Mouse (Mus musculus): ENCODE measurements around the gene Rhbdd1.

Gene Rhbdd1

DNA sequence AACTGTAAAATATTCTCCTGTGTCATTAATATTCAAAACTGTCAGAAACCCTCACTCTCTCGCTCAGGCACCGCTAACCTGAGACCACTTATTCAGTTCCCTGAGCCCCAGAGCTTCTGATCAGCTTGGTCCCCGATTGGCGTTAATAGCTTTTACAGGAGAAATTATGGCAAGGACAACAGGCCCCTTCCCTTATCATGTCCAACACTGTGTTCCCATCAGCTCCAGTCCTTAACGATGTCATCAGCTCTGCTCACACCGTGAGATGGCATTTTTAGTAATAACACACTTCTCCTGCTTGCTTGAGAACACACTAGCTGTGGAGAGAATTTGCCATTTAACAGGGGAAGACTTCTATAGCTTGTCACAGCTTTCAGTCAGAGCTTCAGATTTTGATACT lies 48.2 kb downstream of the Rhbdd1 start:
- DNase-seq (ENCODE audit: low read depth): no peak

DNA sequence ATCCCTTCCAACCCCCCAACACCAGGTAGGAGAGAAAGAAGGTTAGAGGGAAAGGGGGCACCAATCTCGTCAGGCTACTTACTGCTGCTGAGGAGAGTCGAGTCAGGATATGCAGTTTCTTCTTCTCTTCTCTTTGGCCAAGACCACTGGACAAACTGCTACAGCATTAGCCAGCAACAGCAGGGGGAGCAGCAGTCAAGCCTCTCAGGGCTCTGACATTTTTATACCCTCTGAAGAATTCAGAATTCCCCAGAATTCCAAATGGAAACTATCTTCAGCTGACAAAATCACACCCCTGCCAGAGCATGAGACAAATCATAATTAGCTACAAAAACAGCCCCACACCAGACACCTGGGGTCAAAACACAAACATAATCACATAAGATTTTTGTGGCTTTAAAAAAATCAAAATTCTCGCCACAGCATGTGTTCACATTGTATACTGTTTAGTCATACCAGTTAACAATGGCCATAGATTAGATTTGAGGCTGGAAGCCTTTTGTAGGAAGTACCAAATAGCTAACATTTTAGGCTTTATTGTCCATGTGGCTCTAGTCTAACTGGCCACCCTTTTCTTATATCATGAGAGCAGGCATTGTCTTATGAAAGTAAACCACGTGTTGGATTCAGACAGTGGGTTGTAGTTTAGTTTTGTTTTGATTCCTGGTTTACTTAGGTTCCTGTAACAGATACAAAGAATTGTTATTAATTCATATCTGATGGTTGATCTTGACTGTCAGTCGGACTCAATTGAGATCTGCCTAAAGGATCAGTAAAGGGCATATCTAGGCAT lies 55.6 kb downstream of the Rhbdd1 start:
- no peak for DNase-seq (ENCODE audit: low read depth)

DNA sequence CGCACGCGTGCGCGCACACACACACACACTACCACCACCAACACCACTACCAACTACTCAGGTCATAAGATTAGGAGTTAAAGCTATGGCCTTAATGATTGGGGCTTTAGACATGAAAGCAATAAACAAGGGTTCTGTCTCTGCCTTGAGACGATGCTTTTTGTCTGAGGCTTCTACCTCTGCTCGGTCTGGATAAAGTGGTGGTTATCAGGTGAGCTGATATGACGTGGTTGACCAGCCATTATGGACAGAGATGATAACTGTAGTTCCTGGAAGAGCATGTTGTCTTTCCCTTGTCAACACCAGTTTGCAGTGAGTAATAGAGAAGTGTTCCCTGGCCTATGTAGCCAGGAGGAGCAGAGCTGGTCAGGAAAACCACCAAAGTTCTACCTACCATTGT lies 57.7 kb downstream of the Rhbdd1 start:
- DNase-seq (ENCODE audit: low read depth): no peak

GRCm38 (mm10) chr1:82374831-82375358 lies 58.6 kb downstream of the Rhbdd1 start:
- no peak for DNase-seq (ENCODE audit: low read depth)

GRCm38 (mm10) chr1:82375452-82375851 lies 59.2 kb downstream of the Rhbdd1 start:
- DNase-seq (ENCODE audit: low read depth): no peak

DNA sequence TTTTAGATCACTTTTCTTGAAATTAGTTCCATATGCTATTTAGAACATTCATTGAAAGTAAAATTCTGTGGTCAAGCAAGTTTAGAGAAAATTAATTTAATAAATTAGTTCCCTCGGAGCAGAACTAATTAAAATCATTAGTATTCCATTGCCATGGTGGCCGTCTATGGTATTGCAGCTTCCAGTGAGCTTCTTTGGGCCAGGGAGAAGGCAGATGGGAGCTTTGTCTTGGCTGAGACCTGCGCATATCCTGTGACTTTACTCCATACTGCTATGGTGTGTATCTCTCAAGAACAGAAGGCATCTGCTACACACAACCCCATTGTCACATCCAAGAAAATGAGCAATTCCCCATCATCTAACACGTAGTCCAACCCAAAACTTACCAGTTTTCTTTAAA lies 65.7 kb downstream of the Rhbdd1 start:
- DNase-seq (ENCODE audit: low read depth): no peak

GRCm38 (mm10) chr1:82384106-82384505 lies 67.9 kb downstream of the Rhbdd1 start:
- no peak for DNase-seq (ENCODE audit: low read depth)

DNA sequence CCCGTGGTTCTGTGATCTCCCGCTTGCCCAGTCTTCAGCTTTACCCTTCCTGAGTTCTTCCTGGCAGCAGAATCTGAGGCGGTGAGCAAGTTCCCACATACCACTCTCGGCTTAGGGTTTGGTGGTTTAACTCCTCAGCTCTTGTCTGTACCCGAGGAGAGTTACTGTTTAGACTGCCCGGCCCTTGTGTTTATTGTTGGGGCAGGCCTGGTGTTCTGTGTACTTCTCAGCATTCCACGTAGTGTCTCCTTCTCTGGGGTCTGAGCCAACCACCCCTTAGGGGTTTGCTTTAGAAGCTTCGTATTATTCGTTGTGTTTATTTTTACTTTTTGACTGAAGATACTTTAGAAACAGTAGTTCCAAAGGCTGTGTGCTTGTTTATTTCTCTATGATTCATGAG lies 68.8 kb downstream of the Rhbdd1 start:
- no peak for DNase-seq (ENCODE audit: low read depth)

DNA sequence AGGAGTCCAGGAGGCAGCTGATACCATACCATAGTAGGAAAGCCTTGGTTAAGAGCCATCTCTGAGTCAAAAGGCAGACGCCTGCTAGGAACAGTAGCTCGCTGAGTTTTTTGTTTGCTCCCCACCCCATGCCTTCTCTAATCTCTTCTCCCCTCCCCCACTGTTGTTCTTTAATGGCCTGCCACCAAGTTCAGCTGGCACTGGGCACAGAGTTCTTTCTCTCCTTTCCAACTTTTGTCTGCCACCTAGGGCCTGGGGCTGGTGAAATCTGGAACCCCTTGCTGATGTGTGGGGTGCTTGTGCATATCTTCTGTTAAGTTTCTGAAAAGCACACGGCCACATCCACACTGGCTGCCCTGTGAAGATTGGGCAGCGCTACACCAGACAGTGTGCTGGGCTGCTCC lies 69.6 kb downstream of the Rhbdd1 start:
- DNase-seq (ENCODE audit: low read depth): no peak

DNA sequence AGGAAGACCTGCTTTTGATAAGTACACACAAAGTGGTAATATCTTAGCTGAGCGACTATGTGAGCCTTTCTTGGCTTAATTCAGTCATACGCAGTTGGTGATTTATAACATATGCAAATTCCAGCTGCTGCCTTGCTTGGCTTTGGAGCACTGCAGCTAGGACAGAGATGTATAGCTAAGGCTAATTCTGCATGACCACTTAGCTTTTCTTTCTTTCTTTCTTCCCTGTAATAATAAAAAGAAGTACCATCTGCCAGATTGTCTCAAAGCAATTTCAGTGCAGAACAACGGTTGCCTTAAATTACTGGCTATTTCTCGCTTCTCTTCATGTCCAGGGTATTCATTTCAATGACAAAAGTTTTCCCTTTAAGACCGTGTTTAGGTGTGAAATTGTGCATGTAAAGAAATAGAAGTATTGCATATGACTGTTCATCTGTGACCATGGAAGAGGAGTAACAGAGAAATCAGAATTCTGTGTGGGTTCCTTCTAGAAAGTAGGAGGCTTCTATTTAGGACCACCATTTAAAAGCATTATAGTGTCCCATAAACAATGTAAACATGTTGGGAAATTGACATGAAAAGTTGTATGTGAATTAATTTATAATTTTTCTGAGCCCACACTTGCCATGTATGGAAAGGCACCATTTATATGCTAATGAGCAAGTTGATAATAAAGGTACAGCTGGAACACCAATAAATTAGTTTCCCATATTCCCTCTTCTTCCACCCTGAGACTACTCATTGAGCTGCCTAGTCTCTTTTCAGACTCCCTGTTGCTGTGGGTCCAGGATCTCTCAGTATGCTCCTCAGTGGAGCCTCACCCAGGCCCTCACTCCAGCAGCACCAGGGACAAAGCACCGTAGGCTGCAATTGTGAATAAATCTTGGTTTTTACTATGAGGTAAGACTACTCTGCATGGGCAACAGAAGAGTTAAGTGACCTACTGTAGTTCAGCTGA lies 70.8 kb downstream of the Rhbdd1 start:
- DNase-seq (ENCODE audit: low read depth): no peak

GRCm38 (mm10) chr1:82389371-82389770 lies 73.1 kb downstream of the Rhbdd1 start:
- DNase-seq (ENCODE audit: low read depth): no peak

DNA sequence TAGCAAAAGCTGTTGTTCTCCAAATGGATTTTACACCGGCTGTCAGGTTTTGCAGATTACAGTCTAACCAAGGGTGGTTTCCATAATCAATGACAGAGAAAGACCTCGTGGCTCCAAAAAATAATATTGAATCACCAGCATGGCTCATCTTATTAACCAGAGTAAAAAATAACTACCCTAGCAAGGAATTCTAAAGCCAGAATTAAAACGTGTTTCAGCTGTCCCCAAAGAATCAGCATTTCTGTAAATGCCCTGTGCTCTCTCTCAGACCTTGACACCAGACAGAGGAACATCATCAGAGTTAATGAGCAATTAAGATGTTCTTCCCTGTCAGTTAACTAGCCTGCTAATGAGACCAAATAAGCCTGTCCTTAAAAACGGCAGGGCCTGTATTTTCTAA lies 79.1 kb downstream of the Rhbdd1 start:
- DNase-seq (ENCODE audit: low read depth): no peak

DNA sequence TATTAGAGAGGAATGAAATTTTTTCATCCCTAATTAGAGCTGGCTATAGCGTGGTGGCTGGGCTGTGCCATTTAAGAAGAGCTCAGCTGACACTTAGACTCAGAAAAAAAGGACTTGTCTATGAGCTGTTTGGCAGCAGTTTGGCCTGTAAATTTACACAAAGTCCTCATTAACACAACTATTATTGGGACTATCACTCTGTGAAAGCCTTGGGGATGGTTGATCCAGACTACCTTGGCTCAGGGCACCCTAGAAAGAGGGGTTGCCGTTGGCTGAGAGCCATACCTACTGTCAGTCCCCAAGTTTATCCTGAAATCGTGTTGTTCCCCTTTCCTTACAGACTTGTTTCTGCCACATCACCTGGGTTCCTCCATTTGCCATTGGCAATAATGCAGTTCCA lies 91.5 kb downstream of the Rhbdd1 start:
- DNase-seq (ENCODE audit: low read depth): no peak

GRCm38 (mm10) chr1:82409271-82409670 lies 93.0 kb downstream of the Rhbdd1 start:
- no peak for DNase-seq (ENCODE audit: low read depth)

DNA sequence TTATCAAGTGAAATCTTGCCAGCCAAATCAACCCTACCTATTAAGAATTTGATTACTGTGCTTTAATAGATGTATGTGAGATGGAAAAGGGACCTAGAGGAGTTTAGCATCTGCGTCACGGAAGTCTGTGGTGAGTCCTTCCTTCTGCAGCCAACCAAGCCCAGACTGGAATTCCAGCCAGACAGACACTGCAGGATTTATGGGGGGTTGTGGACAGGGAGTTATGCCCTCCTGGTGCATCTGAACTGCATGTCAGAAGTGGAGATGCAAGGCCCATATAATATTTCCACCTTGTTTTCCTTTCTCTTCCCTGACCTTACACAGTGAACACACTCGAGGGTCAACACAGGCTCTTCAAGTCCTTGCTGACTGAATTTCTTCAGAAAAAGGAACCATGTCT lies 94.3 kb downstream of the Rhbdd1 start:
- no peak for DNase-seq (ENCODE audit: low read depth)

DNA sequence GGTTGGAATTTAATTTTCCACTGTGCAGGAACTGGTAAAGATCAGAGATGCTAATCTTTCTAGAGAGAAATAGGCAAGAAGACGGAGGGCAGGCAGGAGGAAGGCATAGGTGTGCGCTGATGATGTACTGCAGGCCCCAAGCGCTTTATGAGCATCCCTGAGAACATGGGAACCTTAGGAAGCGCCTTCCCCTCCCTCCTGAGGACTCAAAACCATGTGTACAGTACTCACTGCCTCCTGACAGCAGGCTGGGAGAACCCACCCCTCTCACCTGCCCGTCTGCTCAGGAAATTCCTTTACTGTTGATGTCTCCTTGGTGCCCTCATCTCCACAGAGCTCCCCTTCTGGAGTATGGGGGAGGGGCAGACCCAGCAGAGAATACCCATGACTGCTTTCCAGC lies 95.3 kb downstream of the Rhbdd1 start:
- DNase-seq (ENCODE audit: low read depth): no peak

- DNase-seq (ENCODE audit: low read depth): no peak
These were observed 95.8 kb downstream of the Rhbdd1 start for GRCm38 (mm10) chr1:82412085-82412484.

GRCm38 (mm10) chr1:82414434-82415045 lies 98.3 kb downstream of the Rhbdd1 start:
- DNase-seq (ENCODE audit: low read depth): no peak

- DNase-seq (ENCODE audit: low read depth): no peak
These were observed 99.4 kb downstream of the Rhbdd1 start for GRCm38 (mm10) chr1:82415641-82416040.

- no peak for DNase-seq (ENCODE audit: low read depth)
These were observed 111.5 kb downstream of the Rhbdd1 start for GRCm38 (mm10) chr1:82427729-82428128.

DNA sequence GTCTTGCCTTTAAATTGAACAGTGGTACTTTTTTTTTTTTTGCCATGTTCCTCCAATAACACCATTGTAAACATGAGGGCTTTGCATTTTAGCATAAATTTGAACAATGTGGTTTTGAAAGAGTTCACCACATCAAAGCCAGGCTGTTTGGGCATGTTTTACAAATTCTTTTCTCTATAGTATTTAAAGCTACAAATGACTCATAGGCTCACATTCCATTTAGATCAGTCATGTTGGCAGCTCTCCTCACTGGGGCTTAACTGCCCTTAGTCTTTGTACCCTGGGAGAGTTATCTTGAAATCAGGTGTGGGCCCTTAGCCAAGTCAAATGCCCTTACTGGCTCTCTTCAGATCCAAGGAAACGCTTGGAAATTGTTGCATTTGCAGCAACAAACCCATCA lies 112.8 kb downstream of the Rhbdd1 start:
- peak; percentile 56 for DNase-seq (ENCODE audit: low read depth)

- DNase-seq (ENCODE audit: low read depth): peak; percentile 52
These were observed 116.8 kb downstream of the Rhbdd1 start for GRCm38 (mm10) chr1:82432919-82433648.
